Mouse (Mus musculus): ENCODE measurements around the gene Ctla4.

The Ctla4 gene

GRCm38 (mm10) chr1:60920493-60921355 is 33.9 kb downstream of the Ctla4 start:
- DNase-seq (ENCODE audit: low spot score in 2 of 2): no peak

GRCm38 (mm10) chr1:60929036-60929435 is 42.2 kb downstream of the Ctla4 start:
- DNase-seq (ENCODE audit: low spot score in 2 of 2): no peak

DNA sequence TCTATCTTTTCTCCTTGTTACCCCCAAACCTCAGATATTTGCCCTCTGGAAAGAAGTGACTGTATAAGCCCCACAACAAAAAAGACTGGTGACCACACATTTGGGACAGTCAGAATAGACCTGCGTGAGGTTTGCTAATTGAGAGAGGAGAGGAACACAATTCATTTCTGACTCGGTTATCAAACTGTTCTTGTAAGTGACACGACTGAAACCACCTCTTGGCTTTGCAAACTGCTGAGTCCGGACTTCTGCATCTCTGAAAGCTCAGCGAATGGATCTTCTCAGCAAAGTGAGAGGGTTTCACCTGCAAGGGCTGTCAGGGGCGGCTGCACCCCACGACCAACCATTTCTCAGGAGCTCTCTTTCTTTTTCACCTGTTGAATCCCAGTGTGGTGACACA is 43.6 kb downstream of the Ctla4 start:
- DNase-seq (ENCODE audit: low spot score in 2 of 2): no peak

DNA sequence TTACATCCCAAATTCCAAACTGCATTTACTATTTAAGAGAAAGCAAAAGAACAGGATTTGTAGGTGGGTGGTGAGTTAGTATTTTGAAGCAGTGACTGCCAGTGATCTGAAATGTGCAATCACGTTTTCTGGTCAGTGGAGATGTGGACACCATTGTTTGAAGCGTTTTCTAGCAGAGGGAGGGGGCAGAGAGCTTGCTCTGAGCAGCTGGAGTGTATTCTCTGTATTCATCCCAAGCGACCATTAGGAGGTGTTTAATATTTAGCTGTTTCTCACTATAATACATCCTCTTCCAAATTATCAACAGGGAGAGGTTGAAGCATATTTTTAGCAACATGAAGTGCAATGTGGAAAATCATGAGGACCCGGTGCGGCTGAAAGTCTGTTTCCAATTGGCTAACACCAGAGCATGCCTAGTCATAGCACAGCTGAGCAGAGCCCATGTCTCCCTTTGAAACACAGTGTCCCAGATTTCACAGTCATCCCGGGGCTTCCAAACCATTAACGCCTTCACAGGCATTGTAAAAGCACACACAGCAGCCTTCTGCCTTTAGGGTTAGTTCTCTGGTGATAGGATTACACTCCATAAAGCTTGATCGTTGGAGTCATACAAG is 49.3 kb downstream of the Ctla4 start:
- DNase-seq (ENCODE audit: low spot score in 2 of 2): no peak

DNA sequence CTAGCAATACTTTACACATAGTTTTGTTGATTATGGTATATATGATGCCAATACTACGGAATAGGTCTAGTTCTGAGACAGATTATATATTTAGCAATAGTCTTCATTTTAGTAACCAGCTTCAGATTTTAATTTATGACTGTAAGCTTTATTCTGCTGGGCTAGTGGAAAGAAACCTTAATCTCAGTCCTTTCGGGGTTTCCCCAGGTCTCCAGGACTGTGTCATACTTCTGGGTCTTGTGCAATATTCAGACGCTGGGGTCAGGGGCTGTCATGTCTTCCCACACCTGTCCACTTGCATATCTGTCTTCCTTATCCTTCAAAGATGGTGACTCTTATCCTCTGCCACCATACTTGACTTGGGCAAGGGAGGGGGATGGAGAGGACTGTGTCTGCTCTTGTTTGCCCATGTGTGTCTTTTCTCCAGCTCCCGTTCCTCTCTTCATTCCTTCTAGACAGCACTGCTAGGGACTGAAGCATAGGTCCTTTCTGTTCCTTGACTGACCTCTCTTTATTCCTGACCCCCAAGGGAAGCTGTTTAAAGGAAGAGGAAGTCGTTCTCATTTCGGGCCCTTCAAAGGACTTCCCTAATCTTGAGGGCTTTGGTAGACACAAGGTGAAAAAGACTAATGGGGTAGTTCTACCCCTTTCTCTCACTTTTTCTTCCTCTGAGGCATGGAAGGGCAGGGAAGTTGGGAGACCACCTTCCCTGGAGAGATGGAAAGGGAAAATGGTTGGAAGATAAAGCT is 50.3 kb downstream of the Ctla4 start:
- no peak for DNase-seq (ENCODE audit: low spot score in 2 of 2)

DNA sequence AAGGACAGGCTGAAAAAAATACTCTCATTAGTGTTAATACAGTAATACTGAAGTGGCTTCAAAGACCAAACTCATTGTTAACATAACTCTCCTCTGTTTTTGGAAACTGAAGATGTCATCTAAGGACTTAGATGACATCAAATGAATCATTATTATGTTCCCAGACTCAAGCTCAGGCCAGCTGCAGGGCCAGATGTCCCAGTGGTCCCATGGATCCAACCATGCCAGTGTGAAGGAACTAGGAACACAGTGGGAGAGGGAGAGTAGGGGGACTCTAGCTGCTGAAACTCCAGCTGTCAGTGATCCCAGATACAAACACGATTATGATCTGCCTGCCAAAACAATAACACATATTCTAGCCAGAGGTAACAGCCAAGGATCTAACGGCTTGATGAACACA is 51.5 kb downstream of the Ctla4 start:
- no peak for DNase-seq (ENCODE audit: low spot score in 2 of 2)

GRCm38 (mm10) chr1:60938974-60939373 is 52.2 kb downstream of the Ctla4 start:
- no peak for DNase-seq (ENCODE audit: low spot score in 2 of 2)

- no peak for DNase-seq (ENCODE audit: low spot score in 2 of 2)
Measured at GRCm38 (mm10) chr1:60940023-60940422, 53.2 kb downstream of the Ctla4 start.

DNA sequence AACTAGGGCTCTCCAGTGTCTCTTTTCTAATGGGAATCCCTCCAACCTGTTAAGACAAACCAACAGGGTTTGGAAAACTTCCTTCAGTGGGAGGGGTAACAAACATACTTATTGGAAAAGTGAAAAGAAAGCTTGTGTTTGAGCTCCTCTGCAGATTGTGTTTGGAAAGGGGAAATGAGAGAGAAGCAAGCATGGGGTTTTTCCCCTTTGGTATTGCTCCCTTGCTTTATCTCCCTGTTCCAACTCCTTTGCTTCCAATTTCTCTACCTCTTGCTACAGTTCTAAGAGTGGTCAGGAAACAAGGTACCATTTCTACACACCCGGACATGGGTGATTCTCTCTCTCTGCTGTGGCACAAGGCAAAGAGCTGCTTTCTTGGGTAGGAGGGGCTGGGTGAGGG is 53.8 kb downstream of the Ctla4 start:
- DNase-seq (ENCODE audit: low spot score in 2 of 2): no peak

GRCm38 (mm10) chr1:60941056-60942048 is 54.6 kb downstream of the Ctla4 start:
- DNase-seq (ENCODE audit: low spot score in 2 of 2): no peak

- DNase-seq (ENCODE audit: low spot score in 2 of 2): no peak
Measured at GRCm38 (mm10) chr1:60942921-60943320, 56.1 kb downstream of the Ctla4 start.

DNA sequence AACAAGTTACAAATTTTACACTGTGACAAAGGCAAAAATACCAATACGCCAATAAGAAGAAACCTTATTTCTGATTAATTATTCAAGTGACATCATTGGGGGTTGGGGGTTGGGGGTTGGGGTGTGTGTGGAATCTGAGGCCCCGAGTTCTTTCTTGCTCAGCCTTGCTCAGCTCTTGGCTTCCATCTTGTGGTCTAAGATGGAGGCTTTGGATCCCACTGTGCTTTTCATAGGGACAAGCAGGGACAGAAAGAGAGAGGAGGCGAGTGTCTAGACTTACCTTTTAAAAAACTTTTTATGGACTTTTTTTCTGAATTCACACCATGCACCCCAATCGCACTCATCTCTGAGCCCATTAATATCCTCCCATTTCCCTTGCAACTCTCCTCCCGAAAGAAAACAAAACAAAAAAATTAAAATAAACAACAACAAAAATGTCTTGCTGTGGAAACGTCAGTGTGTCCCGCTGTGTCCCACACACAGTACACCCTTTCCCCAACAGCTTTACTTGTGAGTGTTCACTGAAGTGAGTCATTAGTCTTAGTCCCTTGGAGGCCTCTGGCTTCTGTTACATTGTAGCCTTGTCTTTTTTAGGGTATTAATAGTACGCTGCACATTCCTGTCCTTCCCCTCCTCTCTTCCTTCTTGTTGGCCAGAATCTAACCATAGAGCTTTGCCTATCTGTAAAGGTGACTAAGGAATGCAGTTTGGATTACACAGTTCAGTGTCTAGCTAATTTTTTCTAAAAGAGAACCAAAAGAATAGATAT is 59.0 kb downstream of the Ctla4 start:
- no peak for DNase-seq (ENCODE audit: low spot score in 2 of 2)

- no peak for DNase-seq (ENCODE audit: low spot score in 2 of 2)
Measured at GRCm38 (mm10) chr1:60948112-60948511, 61.3 kb downstream of the Ctla4 start.

DNA sequence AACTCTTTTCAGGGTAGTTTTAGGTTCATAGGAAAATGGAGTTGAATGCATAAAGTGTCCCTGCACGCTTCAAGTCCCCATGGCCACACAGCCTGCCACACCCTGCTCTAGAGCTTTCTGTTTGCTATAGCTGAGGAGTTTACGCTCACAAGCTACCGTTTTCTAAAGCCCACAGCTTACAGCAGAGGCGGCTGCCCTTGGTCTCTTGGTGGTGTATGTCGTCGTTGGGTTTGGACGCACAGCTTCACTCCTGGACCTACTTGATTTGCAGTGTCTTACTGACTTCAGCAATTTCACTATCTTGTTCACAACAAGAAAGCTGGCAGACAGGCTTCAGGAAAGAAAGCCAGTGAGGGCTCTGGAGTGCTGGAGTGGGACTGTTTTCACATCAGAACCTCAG is 66.2 kb downstream of the Ctla4 start:
- DNase-seq (ENCODE audit: low spot score in 2 of 2): no peak

- no peak for DNase-seq (ENCODE audit: low spot score in 2 of 2)
Measured at GRCm38 (mm10) chr1:60953686-60954085, 66.9 kb downstream of the Ctla4 start.

GRCm38 (mm10) chr1:60954759-60955158 is 68.0 kb downstream of the Ctla4 start:
- no peak for DNase-seq (ENCODE audit: low spot score in 2 of 2)

DNA sequence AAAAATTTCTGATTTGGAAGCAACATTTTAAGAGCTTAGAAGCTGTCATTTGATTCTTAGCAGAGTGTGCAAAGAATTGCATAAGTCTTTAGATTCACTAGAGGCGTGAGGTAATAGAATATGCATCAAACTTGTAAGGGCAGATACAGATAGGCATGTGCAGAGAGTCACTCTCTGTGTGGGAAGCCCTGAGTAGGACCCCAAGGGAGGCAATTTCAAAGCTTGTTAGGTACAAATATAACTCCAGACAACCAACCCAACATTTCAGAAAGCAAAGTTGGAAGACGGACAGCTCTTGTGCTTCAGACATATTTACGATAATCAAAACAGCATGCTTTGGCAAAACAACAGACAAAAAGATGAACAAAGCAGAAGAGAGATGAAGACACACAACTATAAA is 68.4 kb downstream of the Ctla4 start:
- no peak for DNase-seq (ENCODE audit: low spot score in 2 of 2)

- no peak for DNase-seq (ENCODE audit: low spot score in 2 of 2)
Measured at GRCm38 (mm10) chr1:60956196-60956595, 69.4 kb downstream of the Ctla4 start.

GRCm38 (mm10) chr1:60958287-60958686 is 71.5 kb downstream of the Ctla4 start:
- no peak for DNase-seq (ENCODE audit: low spot score in 2 of 2)

DNA sequence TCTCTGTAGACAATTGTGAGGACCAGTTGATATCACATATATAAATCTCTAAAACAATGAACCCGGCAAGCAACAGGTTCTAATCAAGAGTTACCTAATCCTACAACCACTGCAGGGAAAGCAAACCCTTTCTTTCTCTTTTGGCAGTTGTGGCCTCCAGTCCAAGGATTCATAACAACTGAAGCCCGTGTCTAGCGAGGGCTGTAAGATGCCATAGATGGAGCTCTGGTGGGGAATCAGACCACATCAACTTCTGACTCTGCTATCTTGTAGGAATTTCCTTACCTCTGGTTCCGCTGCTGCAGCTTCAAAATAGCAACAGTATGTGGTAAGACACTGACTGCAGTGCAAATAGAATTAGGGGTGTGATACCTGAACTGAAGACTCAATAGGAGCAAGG is 72.4 kb downstream of the Ctla4 start:
- DNase-seq (ENCODE audit: low spot score in 2 of 2): no peak

DNA sequence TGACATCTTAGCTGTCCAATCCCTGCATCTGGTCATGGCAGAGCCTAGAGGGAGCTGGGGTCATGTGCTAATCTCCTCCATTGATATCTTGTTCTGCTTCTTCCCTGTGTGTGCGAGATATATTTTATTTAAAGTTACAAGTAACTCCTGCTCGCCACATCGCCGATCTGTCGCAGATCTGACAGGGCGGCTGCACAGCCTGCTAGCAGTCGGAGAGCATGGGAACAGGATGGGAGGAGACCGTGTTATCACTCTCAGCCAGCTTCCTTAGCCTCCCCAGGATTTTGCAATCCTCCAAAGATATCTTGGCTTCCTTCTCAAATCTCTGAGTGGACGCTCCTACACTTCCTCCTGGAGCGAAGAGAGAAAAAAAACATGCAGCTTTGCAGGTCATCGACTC is 73.7 kb downstream of the Ctla4 start:
- peak in 1 of 2 experiments; percentile 22 for DNase-seq (ENCODE audit: low spot score in 2 of 2)

Measured in urinary bladder, postnatal 4 days (tissue).